Mouse (Mus musculus) liver, embryonic 11.5 days (tissue): ENCODE measurements around the gene Hectd4. TPM values are rescaled to one million over a fixed set of nuclear protein-coding genes. Genes with fewer than 3 reads are reported as not detected.

Source experiments
- ATAC-seq: fragments of 200-750 bp; cut with Nextera tagmentation; replicated peaks from 2 replicates; pipeline ENCODE4 v1.8.0; 2017; ENCODE audit warnings: moderate number of reproducible peaks, mild to moderate bottlenecking, moderate TSS enrichment, moderate library complexity; ENCODE audit not compliant: low FRiP score
- DNase-seq: peaks from one replicate; pipeline ENCODE4 v3.0.0-alpha.2; 2017; ENCODE audit warnings: low spot score
- H3K27ac ChIP-seq: fragments of 300-500 bp; sonication (generic); 2 replicates; pipeline ENCODE4 v1.5.1; 2014; ENCODE audit warnings: mild to moderate bottlenecking, low read depth, low read length, control low read depth
- H3K27me3 ChIP-seq: fragments of 300-500 bp; sonication (generic); replicated peaks from 2 replicates; pipeline ENCODE4 v1.6.1; 2014; ENCODE audit warnings: low read length, mixed read lengths; ENCODE audit not compliant: control insufficient read depth, insufficient read depth
- H3K36me3 ChIP-seq: fragments of 300-500 bp; sonication (generic); 2 replicates; pipeline ENCODE4 v1.6.1; 2014; ENCODE audit warnings: mild to moderate bottlenecking, low read length, moderate library complexity, mixed read lengths; ENCODE audit not compliant: control insufficient read depth, insufficient read depth
- H3K4me1 ChIP-seq: fragments of 300-500 bp; sonication (generic); replicated peaks from 2 replicates; pipeline ENCODE4 v1.6.1; 2014; ENCODE audit warnings: low read length, mixed read lengths; ENCODE audit not compliant: control insufficient read depth, insufficient read depth
- H3K4me2 ChIP-seq: fragments of 300-500 bp; sonication (generic); 2 replicates; pipeline ENCODE4 v1.6.1; 2014; ENCODE audit warnings: mild to moderate bottlenecking, control low read depth, moderate library complexity
- H3K4me3 ChIP-seq: fragments of 300-500 bp; sonication (generic); 2 replicates; pipeline ENCODE4 v1.5.1; 2014; ENCODE audit warnings: low read depth, low read length, control low read depth
- H3K9ac ChIP-seq: fragments of 300-500 bp; sonication (generic); 2 replicates; pipeline ENCODE4 v1.6.1; 2014; ENCODE audit warnings: low read depth, low read length, control low read depth
- H3K9me3 ChIP-seq: fragments of 300-500 bp; sonication (generic); 2 replicates; pipeline ENCODE4 v1.6.1; 2016; ENCODE audit warnings: low read length, inconsistent platforms, mixed read lengths; ENCODE audit not compliant: control insufficient read depth
- WGBS: fragments of 180-500 bp; shearing (Covaris S2); extraction: QIAGEN DNeasy Blood & Tissue Kit; methylation state at CpG from one replicate; pipeline ENCODE4 v1.1.7; 2014; 5-methylcytosine and 5-hydroxymethylcytosine counted together
- polyA plus RNA-seq: library from polyadenylated mRNA; unstranded; fragments of >200 nt; fragmentation: Nextera tagmentation; extraction: Ambion mirVana; gene quantifications from 2 replicates; pipeline ENCODE4 v1.2.1, GENCODE M21; 2014

Hectd4 gene
- polyA plus RNA-seq, 1 experiment from 2014 or later: 16.3 TPM

- H3K4me1 ChIP-seq: peaks cover 47% of the 10 kb centered on the region
These were observed 12.8 kb downstream of the Hectd4 start for GRCm38 (mm10) chr5:121232789-121233188.

DNA sequence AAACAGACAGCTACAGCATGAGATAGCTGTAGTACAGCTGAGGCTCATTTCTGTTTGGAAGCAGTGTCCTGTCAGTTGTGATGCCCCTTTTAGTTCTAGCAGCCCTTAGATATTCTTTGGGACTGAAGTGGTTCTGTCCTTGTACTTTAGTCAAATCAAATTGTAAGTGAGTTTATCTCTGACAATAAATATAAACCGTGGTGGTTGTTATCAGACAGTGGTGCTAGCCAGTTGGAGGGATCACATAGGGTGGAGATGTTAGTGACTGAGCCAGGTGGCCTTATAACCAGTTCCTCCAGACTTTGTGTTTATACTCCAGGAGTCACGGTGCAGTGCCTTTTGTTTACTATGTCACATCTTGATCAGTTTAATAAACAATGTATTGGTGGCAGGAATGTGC is 13.7 kb downstream of the Hectd4 start:
- no peak for DNase-seq
- Histone ChIP-seq H3K36me3 (0 out of 2 replicates have a peak, but pooled peaks cover 4% of the 10 kb centered on the region), H3K9me3 (no peaks in the 10 kb centered on the region), H3K27ac (peak overlapping the region; percentile 81), H3K4me3 (no peak overlapping the region), H3K4me2 (peak overlapping the region; percentile 40), H3K27me3 (no peaks in the 10 kb centered on the region), H3K4me1 (peaks cover 42% of the 10 kb centered on the region), H3K9ac (no peak overlapping the region)
- 41% methylated on average over 2 of the region's 2 CpGs for whole genome bisulfite sequencing
- peak; percentile 62 for ATAC-seq

More at GRCm38 (mm10) chr5:121232789-121233188, 12.8 kb downstream of the Hectd4 start:
- H3K36me3 ChIP-seq: 0 out of 2 replicates have a peak, but pooled peaks cover 4% of the 10 kb centered on the region
- DNase-seq: no peak
- no peaks in the 10 kb centered on the region for H3K9me3 ChIP-seq
- ATAC-seq: no peak
- no peak overlapping the region for H3K9ac ChIP-seq
- H3K4me2 ChIP-seq: no peak overlapping the region
- no peak overlapping the region; the same call in 1 of the 2 replicates for H3K27ac ChIP-seq
- no peaks in the 10 kb centered on the region for H3K27me3 ChIP-seq
- no peak overlapping the region for H3K4me3 ChIP-seq
- 100% methylated on average over 1 of the region's 1 CpGs for WGBS

- WGBS: 32% methylated on average over 5 of the region's 5 CpGs
- H3K36me3 ChIP-seq: no peaks in the 10 kb centered on the region
- peak overlapping the region; percentile 57 for H3K4me2 ChIP-seq
- H3K27ac ChIP-seq: peak overlapping the region; percentile 95
- no peak for DNase-seq
- ATAC-seq: peak; percentile 97
- no peaks in the 10 kb centered on the region for H3K9me3 ChIP-seq
- peaks cover 42% of the 10 kb centered on the region for H3K4me1 ChIP-seq
- no peaks in the 10 kb centered on the region for H3K27me3 ChIP-seq
- no peak overlapping the region; the same call in 1 of the 2 replicates for H3K4me3 ChIP-seq
- peak overlapping the region; percentile 57 for H3K9ac ChIP-seq
These were observed 16.2 kb downstream of the Hectd4 start for GRCm38 (mm10) chr5:121236171-121236570.

DNA sequence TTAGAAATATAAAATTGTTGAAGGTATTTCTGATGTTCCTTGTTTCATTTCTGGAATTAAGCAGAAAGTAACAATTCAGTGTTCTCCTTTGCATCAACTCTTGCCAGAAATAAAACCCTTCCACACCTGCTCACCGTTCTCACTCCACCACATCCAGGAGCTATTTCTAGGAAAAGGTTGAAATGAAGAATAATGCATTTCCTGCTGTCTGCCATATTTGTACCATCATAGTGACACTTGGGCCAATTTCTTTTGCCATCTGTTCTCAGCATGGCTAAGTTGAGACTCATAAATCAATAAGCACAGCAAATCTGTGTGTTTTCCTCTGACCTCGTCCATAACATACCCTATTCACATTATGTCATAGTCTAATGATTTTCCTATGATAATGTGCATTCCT is 18.2 kb downstream of the Hectd4 start:
- Histone ChIP-seq H3K4me3 (no peak overlapping the region), H3K27me3 (no peaks in the 10 kb centered on the region), H3K9me3 (no peaks in the 10 kb centered on the region), H3K9ac (no peak overlapping the region), H3K4me2 (no peak overlapping the region), H3K36me3 (no peaks in the 10 kb centered on the region), H3K27ac (no peak overlapping the region), H3K4me1 (peaks cover 59% of the 10 kb centered on the region)
- no peak for ATAC-seq
- WGBS: 72% methylated on average over 2 of the region's 2 CpGs
- no peak for DNase-seq

GRCm38 (mm10) chr5:121239846-121240245 is 19.8 kb downstream of the Hectd4 start:
- Histone ChIP-seq H3K4me2 (no peak overlapping the region), H3K4me1 (peaks cover 61% of the 10 kb centered on the region)

GRCm38 (mm10) chr5:121241182-121241581 is 21.2 kb downstream of the Hectd4 start:
- DNase-seq: no peak
- peaks cover 72% of the 10 kb centered on the region for H3K4me1 ChIP-seq
- peak overlapping the region; percentile 41 for H3K9ac ChIP-seq
- no peaks in the 10 kb centered on the region for H3K36me3 ChIP-seq
- ATAC-seq: no peak
- no peaks in the 10 kb centered on the region for H3K9me3 ChIP-seq
- peak overlapping the region; percentile 95; the same call in 1 of the 2 replicates for H3K27ac ChIP-seq
- H3K4me3 ChIP-seq: no peak overlapping the region
- H3K27me3 ChIP-seq: no peaks in the 10 kb centered on the region
- peak overlapping the region; percentile 44 for H3K4me2 ChIP-seq

More at GRCm38 (mm10) chr5:121239846-121240245, 19.8 kb downstream of the Hectd4 start:
- Histone ChIP-seq H3K4me3 (no peak overlapping the region), H3K9ac (no peak overlapping the region), H3K36me3 (no peaks in the 10 kb centered on the region), H3K27ac (peak overlapping the region; percentile 40; the same call in 1 of the 2 replicates), H3K9me3 (no peaks in the 10 kb centered on the region), H3K27me3 (no peaks in the 10 kb centered on the region)
- DNase-seq (no peak), ATAC-seq (no peak)
- 66% methylated on average over 5 of the region's 5 CpGs for WGBS

GRCm38 (mm10) chr5:121242261-121242660 is 22.2 kb downstream of the Hectd4 start:
- Histone ChIP-seq H3K27ac (peak overlapping the region; percentile 95), H3K4me3 (peak overlapping the region; percentile 25), H3K4me2 (peak overlapping the region; percentile 59), H3K27me3 (no peaks in the 10 kb centered on the region), H3K9ac (peak overlapping the region; percentile 47), H3K4me1 (peaks cover 68% of the 10 kb centered on the region), H3K9me3 (no peaks in the 10 kb centered on the region), H3K36me3 (no peaks in the 10 kb centered on the region)
- 4% methylated on average over 1 of the region's 1 CpGs for WGBS
- ATAC-seq (peak; percentile 38; the same call in 1 of the 2 replicates), DNase-seq (no peak)

DNA sequence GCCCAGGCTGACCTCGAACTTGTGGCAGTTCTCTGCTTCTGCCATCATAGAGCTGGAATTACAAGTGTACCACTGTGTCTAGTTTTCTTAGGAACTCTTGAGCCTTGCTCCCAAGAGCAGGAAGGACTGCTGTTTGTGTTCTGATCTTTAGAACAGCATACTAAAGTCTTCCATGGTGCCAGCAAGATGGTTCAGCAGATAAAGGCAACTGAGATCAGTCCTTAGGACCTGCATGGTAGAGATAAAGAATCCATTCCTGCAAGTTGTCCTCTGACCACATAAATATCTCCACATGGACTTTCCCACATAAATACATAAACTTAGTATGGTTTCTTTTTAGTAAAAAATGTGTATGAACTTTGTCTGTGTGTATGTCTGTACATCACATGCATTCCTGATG is 22.7 kb downstream of the Hectd4 start:
- peak overlapping the region; percentile 59 for H3K4me2 ChIP-seq
- H3K4me1 ChIP-seq: peaks cover 67% of the 10 kb centered on the region
- 51% methylated on average over 1 of the region's 1 CpGs for WGBS
- H3K27me3 ChIP-seq: no peaks in the 10 kb centered on the region
- no peaks in the 10 kb centered on the region for H3K36me3 ChIP-seq
- no peaks in the 10 kb centered on the region for H3K9me3 ChIP-seq
- peak overlapping the region; percentile 25 for H3K4me3 ChIP-seq
- peak overlapping the region; percentile 95 for H3K27ac ChIP-seq
- DNase-seq (no peak), ATAC-seq (peak; percentile 73)
- H3K9ac ChIP-seq: peak overlapping the region; percentile 47

DNA sequence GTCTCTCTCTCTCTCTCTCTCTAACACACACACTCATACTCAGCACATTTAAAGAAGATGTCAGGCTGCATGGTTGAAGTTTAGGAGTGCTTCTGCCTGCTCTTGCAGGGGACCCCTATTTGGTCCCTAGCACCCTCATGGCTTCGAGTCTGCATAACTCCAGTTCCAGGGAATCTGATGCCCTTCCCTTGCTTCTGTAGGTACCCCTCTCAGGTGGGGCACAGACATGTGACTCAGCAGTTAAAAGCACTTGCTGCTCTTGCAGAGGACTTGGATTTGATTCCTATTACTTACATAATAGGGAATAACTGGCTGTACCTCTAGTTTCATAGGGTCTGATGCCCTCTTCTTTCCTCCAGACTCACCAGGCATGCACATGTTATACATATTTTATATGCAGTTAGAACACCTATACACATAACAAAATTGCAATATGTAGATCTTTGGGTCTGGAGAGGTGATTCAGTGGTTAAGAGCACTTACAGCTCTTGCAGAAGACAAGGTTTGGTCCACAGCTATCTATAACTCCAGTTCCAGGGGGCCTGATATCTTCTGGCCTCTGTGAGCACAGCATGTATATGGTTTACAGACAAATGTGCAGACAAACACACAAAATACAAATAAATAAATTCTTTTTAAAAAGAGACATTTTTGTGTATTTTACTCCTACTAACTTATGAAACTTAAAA is 23.8 kb downstream of the Hectd4 start:
- no peaks in the 10 kb centered on the region for H3K36me3 ChIP-seq
- peak overlapping the region; percentile 47 for H3K9ac ChIP-seq
- H3K4me2 ChIP-seq: peak overlapping the region; percentile 59
- no peaks in the 10 kb centered on the region for H3K9me3 ChIP-seq
- peak overlapping the region; percentile 95 for H3K27ac ChIP-seq
- H3K27me3 ChIP-seq: no peaks in the 10 kb centered on the region
- H3K4me3 ChIP-seq: no peak overlapping the region
- no peak for DNase-seq
- peaks cover 74% of the 10 kb centered on the region for H3K4me1 ChIP-seq
- WGBS: 85% methylated on average over 1 of the region's 1 CpGs
- ATAC-seq: peak; percentile 69
